Mouse (Mus musculus): ENCODE results near the gene Rnf222.
A peak's percentile ranks its signal among the peaks of the same experiment; 100 is the strongest.

Rnf222 gene

GRCm38 (mm10) chr11:68888253-68888652 lies at the start of gene Rnf222:
Gene Rnf222 (plus strand): TSS chr11:68888553.
- no peak for DNase-seq

- DNase-seq, result no peak
Measured at GRCm38 (mm10) chr11:68839606-68840005, 48.7 kb upstream of the Rnf222 start.

- DNase-seq, result no peak
Measured at GRCm38 (mm10) chr11:68850862-68851261, 37.5 kb upstream of the Rnf222 start.

GRCm38 (mm10) chr11:68851644-68852485 lies 36.5 kb upstream of the Rnf222 start:
- no peak for DNase-seq

GRCm38 (mm10) chr11:68852486-68852901 lies 35.9 kb upstream of the Rnf222 start:
- peak; percentile 77 for DNase-seq

GRCm38 (mm10) chr11:68852932-68853409 lies 35.4 kb upstream of the Rnf222 start:
- peak; percentile 100 for DNase-seq

GRCm38 (mm10) chr11:68853611-68854401 lies 34.5 kb upstream of the Rnf222 start:
- DNase-seq, result no peak

GRCm38 (mm10) chr11:68854621-68855020 lies 33.7 kb upstream of the Rnf222 start:
- DNase-seq, result no peak

- no peak for DNase-seq
Measured at GRCm38 (mm10) chr11:68857329-68857728, 31.0 kb upstream of the Rnf222 start.

GRCm38 (mm10) chr11:68859943-68860593 lies 28.3 kb upstream of the Rnf222 start:
- no peak for DNase-seq

GRCm38 (mm10) chr11:68862260-68862659 lies 26.1 kb upstream of the Rnf222 start:
- no peak for DNase-seq

GRCm38 (mm10) chr11:68863631-68864091 lies 24.7 kb upstream of the Rnf222 start:
- no peak for DNase-seq

- no peak for DNase-seq
Measured at GRCm38 (mm10) chr11:68864544-68865189, 23.7 kb upstream of the Rnf222 start.

- no peak for DNase-seq
Measured at GRCm38 (mm10) chr11:68871277-68871676, 17.1 kb upstream of the Rnf222 start.

GRCm38 (mm10) chr11:68871748-68872147 lies 16.6 kb upstream of the Rnf222 start, which contains the start of gene Ndel1:
Gene Ndel1 (minus strand): TSS chr11:68871858.
- no peak for DNase-seq

GRCm38 (mm10) chr11:68874841-68875240 lies 13.5 kb upstream of the Rnf222 start:
- DNase-seq, result peak; percentile 52

- DNase-seq, result no peak
Measured at GRCm38 (mm10) chr11:68878811-68879210, 9.5 kb upstream of the Rnf222 start.

- DNase-seq, result no peak
Measured at GRCm38 (mm10) chr11:68882107-68882506, 6.2 kb upstream of the Rnf222 start.

- DNase-seq, result no peak
Measured at GRCm38 (mm10) chr11:68883843-68884242, 4.5 kb upstream of the Rnf222 start.

GRCm38 (mm10) chr11:68884368-68884767 lies 4.0 kb upstream of the Rnf222 start:
- no peak for DNase-seq

- no peak for DNase-seq
Measured at GRCm38 (mm10) chr11:68886091-68886490, 2.3 kb upstream of the Rnf222 start.

GRCm38 (mm10) chr11:68888653-68889052 lies 300 bp downstream of the Rnf222 start:
- DNase-seq, result no peak

All from right cerebral cortex, adult 18-20 months (tissue).